Mouse (Mus musculus): Measurements from ENCODE around the gene Nectin1.

Gene Nectin1

DNA sequence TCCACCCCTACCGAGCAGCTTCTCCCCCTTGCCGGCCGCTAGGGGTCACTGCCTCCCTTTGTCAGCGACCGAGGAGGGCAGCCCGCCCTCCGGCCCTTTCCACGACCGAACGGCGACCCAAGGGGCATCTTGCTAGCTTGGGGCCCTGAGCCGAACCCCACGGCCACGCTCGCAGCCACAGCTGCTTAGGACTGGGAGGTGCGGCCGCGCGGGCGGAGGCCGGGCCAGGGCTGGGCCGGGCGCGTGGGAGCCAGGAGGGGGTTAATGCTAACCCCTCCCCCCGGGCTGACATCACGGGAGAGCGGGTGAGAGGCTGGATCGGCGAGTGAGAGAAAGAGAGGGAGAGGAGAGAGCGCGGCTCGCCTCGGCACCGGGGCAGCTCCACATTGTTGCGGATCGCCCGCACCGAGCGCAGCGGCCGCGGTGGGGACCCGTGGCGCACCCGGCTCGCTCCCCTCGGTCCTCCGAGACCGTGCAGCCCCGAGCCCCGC is at the start of gene Nectin1:
Gene Nectin1 (plus strand): TSS at position 338 of the 491 bp plus-strand sequence.
- peak; percentile 94 for DNase-seq

DNA sequence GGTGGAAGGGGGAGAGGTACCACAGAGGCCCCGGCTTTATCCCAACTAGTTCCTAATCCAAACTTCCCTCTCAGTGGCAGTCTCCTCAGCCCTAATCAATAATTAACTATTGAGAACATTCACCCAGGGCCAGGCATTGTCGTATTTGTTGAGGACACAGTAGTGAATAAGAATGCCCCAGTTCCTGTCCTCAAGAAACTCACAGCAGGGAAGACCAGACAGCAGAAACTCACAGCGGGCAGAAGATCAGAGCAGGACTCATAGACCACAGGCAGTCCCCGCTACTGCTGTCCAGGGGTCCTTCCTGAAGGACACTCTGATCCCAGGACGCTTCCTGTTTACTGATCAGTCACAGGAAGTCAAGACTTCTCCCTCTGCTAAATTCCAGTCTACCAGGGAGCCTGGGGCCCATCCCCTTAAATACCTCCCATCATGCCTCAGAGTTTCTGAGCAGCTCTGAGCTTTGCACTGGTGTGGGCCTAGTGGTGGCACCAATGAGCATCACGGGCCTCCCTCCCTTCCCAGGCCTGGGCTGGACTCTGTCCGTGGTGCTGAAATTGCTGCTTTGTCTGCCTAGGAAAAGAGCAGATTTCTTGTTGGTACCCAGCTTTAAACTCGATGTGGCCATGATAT is 45.6 kb upstream of the Nectin1 start:
- peak; percentile 88 for DNase-seq

DNA sequence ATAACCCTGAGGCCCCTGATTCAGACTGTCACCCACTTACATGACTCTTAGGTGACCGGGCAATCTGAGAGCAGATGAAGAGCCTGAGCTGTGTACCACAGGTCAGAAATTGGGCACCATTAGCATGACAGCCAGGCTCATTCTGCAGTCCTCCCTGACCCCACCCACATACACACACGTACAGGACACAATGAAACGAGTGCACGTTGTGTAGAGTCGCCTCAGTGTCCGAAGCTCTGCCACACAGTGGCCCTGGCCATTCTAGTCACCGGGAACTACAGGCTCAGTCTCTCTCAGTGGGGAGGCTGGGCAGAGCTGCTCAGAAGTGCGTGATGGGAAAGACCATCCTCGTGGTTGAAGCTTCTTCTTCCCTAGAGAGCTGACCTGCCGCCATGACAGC is 44.9 kb upstream of the Nectin1 start:
- no peak for DNase-seq

DNA sequence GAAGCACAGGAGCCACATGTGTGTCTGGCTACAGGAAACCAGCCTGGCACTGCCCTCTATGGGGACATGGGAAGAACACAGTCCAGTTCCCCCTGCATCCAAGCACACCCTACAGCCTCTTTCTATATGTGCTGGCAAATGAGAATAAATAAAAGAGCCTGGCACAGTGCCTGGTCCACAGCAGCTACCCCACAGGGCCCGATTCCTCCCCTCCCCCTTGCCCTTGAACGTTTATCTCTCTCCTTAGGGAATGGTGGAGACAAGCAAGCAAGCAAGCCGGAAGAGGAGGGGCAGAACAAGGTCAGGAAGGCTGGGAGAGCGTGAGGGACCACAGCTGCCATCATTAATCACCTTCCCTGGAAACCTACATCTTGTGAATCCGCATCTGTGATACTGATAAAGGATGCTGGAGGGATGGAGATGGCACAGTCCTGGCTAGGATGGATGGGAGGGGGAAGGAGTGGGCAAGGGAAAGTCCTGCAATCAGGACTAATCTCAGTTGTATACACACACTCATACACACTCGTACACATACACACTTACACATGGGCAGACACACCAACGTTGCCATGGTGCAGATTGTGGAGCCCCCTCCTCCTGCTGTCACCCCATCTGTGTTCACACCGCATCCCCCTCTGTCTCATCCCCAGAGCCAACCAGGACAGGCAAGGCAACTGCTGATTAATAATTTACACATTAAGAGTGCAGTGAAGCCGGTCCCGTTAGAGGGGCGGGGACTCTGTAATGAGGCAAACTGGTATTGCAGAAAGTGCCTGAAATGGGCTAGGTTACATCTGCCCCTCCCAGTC is 44.2 kb upstream of the Nectin1 start:
- no peak for DNase-seq

DNA sequence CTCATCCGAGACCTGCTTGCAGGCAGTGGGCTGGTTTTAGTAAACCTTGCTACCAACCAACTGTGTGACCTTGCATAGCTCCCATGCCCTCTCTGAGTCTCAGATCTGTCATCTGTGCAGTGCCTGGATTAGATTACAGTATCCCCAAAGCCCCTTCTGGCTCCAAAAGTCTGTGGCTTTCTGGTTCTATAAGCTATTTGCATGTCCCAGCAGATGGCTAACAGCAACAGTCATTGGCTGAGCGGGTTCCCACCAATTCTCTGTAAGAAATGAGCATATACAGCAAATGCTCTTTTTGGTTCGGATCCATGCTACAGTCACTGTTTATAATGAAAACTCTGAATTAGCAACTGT is 43.6 kb upstream of the Nectin1 start:
- DNase-seq, result no peak

DNA sequence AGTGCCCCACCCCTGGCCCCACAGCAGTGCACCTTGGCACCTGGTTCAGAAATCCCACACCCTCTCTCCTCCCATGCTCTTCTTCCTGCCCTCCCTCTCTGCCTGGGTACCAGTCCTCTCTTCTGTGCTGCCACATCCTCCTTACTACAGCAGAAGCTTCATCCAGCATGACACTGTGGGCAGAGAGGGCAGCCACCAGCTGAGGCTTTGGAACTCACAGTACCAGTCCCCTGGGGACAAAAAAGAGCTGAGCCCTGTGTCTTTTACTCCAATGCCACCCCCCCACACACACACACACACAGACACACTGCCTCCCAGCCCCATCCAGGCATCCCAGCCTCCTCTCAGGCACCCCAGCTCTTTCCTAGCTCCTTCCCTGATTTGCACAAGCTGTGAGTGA is 42.0 kb upstream of the Nectin1 start:
- DNase-seq, result no peak

DNA sequence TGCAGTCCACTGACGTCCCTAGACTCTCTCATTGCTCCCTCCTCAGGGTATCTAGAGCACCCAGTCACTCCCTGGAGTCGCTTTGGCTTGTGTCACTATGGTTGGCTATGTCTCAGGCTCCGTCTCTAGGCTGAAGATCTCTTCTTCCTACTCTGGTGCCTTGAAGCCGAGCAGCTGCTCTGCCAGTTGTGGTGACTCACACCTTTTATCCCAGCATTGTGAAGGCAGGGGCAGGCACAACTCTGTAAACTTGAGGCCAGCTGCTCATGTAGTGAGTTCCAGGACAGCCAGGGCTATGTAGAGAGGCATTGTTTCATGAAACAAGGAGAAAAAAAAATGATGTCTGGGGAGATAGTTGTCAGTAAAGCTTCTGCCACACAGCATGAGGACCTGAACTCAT is 36.2 kb upstream of the Nectin1 start:
- no peak for DNase-seq

DNA sequence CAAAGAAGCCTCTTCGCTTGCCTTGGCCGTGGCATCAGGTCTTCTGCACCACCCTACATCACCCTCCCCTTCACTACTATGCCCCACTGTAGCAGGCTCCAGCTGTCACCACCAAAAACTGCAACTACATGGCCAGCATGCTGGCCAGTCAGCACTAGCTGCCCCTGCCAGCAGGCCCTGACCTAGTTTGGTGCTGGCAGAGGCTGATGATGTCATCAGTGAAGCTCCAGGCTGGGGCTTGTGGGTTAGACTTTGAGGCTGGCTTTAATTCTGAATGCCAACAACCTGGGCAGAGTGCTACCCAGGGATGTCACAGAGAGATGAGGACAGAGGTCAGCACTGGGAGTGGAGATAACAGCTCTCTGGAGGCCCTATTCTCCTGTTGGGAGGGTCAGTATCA is 35.1 kb upstream of the Nectin1 start:
- no peak for DNase-seq

DNA sequence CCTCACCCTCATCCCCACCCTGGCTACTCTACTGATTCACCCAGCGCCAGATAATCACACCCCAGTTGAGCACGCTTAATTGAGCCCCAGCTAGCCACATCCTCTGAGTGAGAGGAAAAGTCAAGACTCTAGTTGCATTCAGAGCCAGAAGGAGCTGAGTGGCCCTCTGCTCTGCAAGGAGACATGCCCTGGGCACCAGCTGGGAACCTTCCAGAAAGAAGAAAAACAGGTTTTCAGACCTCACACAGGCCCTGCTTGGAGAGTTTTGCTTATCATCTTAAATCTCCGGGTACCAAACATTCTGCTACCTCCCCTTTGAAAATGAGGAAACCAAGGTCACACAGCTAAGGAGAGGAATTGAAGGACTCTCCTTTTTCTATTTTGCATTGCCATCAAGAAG is 30.4 kb upstream of the Nectin1 start:
- DNase-seq, result no peak

DNA sequence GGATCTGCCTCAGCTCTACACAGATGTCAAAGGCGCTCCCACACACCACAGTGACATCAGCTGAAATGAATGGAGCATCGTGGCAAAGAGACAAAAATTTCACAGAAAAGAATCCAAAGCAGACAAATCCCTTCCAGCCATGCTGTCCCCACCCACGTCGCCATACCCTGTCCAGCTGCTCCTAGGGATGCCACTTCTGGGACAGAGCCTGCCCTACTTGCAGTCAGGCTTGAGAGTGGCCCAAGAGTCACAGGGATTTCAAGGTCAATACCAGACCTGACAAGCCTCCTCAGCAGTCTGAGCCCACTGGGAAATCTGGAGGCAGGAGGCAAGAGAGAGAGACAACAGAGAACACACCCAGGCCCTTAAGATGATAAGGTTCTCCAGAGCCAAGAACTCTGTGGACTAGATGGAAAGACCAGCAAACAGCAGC is 24.4 kb upstream of the Nectin1 start:
- peak; percentile 44 for DNase-seq

DNA sequence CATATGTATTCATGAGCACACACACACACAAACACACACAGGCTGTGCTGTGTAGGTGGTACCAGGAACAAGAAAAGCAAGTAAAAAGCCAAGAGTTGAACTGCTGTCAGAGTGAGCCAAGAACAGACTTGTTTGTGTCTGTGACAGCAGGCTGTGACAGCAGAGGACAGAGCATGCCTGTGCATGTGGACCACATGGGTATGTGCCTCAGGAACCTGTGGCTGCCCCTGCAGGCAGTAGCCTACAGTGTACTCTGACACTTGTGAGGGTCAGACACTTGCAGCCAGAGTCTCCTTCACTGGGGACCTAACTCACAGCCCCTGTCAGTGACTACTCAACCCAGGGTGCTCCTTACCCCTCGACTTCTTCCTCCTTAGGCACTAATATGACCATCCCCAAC is 23.7 kb upstream of the Nectin1 start:
- no peak for DNase-seq

DNA sequence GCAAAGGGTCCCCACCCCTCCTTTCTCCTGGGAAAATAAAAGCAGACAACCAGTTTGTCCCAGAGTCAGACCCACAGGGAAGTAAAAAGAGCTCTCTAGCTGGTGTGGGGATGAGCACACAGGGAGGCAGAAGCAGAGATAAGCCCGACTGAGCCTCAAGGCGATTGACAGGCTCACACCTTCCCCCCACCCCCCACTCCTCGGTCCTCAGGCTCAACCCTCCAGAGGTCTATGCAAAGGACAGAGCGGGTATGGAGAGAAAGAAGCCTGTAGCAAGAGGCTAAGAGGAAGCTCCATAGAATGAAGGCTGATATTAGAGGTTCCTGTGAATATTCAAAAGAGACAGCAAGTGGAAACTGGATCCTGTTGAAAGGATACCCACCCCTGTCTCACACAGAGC is 19.7 kb upstream of the Nectin1 start:
- no peak for DNase-seq

DNA sequence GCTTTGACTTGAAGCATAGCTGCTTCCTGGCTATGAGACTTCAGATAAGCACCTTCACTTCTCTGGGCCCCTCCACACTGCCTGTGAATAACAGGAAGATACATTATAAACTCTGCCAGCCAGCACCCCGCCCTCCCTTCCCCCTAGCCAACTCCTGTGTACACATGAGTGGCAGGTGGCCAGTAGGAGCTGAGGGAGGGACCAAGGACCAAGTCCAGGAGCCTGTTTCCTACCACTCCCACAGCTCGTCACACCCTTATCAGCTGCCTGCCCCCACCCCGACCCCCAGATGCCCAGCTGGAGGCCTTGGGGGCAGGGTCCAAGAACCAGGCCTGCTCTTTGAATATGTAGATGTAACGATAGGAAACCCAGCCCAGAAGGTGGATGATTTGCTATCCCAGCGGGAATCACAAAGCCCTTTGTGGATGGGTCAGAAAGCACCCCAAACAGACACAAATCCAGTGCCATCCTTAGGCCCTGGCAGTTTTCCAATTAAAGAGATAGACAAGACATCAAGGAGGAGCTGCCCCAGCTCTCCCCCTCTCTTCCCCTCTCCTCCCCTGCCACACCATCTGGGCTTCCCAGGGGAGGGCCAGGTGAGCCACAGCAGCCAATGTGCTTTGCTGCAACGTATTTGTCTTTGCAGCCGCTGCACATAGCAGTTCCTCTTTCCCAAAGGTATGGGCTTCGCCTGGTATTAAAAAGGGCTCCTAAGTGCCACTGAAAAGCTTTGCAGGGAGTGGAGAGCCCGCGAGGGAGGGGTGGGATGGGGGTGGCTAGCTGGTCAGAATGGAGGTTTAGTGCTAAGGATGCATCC is 14.1 kb upstream of the Nectin1 start:
- peak; percentile 62 for DNase-seq

DNA sequence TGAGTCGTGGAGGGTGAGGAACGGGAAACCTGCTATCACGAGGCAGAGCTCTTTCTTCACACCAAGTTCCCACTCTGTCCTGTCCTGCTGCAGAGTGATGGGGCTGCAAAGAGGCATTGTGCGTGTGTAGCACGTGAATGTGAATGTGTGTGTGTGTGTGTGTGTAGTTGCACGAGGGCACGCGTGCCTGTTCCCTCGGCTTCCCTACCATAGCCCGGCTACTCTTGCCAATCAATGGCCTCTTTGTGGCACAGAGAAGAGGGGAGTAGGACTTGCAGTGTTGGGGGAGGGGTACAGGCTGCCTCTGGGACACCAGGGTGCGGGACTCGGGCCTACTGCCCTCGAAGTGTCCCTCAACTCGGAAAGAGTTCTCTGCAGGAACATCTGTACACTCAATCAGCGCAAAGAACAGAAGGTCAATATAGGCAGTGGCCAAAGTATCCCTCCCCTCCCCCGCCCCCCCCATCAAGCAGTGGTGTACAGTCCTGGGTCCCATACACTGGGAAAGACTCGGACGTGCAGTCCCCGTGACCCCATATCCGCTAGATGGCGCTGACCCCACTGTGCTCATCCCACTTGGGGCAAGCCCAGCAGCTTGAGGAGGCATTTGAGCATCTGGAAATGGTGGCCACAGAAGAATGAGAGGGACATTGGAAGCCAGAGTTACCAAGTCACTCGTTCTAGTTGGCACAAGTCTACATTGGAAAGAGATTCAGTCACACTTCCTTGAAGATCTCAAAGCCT is 13.3 kb upstream of the Nectin1 start:
- peak; percentile 83 for DNase-seq

DNA sequence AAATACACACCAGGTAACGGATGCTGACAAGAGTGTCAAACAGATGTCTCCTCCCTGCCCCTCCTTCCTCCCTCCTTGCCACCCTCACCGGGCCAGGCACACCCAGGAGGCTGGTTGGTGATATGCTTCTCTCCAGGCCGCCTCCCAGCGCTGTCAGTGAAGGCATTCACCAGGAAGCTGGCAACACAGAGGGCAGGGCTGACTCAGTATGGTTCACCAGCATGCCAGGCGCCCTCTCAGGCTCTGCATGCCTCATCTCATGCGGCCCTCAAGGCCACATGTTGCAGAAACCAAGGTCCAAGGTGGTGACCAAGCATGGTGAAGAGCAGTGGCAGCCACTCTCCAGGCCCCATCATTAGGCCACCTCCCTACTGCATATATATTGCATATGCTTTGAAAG is 11.9 kb upstream of the Nectin1 start:
- no peak for DNase-seq

DNA sequence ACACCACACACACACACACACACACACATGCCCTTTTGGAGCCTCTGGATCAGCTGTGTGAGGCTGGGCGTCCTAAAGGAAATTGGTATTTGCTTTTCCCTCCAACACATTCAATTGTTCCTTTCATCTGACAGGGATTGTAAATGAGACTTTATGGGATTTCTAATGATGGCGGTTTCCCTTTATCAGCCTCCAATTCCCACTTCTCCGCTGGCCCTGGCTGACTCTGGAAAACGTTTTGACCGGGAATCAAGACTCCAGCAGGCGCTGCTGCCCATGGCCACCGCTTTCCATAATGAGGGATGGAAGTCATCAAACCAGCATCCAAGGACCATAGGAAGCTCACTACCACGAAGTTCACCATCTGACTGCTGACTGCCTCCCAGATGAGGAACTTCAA is 11.1 kb upstream of the Nectin1 start:
- no peak for DNase-seq

DNA sequence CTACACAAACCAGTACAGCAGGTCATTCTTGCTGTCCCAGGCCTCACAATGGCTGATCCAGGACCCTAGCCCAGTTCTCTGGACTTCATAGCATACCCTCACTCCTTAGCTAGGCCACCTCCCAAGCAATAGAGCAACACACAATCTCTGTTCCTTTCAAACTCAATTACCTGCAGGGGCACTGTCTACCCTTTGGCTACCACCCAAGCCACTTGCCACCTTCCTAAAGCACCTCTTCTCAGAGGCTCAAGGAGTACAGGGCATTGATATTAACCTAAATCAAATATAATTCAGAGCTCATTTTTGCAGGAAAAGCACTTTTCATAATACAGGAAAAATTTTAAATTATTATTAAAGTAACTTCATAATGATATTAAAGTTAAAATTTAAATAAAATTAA is 8.8 kb upstream of the Nectin1 start:
- DNase-seq, result no peak

DNA sequence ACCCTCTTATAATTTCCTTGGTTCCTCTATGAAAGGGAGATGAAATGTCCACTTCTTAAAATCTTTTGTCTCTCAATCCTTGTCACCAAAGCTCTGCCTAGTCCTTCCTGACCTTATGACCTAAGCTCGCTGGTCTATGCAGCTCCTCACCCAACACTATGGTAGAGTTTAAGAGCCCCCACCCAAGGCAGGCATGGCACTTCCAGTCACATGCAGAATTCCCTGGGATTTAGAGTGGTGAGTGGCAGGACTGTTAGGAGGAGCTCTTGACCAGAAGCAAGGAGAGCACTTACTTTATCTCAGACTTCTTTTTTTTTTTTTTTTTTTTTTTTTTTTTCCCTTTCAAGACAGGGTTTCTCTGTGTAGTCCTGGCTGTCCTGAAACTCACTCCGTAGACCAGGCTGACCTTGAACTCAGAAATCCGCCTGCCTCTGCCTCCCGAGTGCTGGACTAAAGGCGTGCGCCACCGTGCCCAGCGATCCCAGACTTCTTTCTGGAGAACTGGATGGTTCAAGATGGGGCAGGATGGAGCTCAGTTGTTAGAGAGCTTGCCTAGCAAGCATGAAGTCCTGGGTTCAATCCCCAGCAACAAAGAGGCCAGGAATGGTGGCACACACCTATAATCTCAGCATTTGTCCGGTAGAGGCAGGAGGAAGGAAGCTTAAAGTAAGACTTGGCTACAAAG is 7.6 kb upstream of the Nectin1 start:
- DNase-seq, result no peak

DNA sequence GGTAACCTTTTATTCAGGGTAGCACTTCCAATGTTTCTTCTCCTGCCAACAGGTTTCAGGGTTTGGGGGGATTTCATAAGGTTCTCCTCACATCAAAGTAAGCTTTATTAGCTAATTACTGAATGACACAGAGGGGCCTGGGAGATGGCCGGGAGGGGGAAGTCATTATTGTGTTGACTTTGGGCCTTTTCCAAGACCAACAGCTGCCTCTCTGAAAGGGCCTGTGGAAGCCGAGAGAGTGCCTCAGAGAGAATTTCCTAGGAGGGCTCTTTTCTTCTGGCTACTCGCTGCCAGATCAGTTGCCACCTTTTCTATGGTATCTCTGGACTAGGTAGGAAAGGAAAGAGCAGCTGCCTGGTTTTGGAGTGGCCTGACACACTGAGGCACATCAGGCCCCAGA is 6.5 kb upstream of the Nectin1 start:
- peak; percentile 69 for DNase-seq

DNA sequence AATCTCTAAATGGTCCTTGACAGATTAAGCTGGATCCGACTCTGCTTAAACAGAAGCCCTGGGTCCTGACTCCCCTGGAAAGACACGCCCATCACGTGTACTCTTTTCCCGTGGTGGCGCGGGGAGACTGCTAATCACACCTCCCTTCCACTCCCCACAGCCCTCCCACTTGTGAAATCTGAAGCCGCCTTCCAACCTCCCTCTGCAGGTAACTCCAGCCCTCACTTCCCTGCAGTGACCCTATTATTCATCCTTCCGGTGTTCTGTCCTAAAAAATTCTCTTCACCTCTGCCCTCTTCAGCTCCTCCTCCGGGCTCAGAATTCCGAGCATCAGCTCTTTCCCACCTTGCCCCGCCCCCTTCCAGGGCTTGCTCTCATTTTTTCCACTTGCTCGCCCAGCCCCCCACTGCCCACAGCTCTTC is 5.9 kb upstream of the Nectin1 start:
- DNase-seq, result peak; percentile 56

DNA sequence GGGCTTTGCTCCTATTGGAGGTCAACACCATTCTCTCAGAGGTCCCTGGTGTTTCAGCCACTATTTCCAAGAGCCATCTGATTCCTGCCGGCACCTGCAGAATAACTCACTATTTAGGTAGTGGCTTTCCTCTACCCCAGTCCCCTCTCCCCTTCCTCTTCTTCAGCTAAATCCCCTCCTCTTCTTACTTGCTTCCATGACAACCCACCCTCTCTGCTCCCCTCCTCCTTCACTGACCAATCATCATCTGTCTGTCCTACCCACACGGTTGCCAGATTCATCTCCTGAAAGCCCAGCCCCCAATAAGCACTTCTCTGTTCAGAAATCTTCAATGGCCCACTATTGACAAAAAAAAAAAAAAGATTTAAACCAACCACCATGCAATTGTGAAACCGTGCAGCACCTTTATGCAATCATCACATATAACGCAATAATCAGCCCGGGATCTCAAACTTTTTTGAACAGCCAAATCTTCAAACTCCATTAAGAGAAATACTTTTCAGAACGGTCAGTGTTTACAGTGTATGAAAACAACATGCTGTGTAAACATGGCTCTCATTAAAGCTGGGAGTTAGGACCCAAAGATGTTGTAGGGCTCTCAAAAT is 5.2 kb upstream of the Nectin1 start:
- no peak for DNase-seq

DNA sequence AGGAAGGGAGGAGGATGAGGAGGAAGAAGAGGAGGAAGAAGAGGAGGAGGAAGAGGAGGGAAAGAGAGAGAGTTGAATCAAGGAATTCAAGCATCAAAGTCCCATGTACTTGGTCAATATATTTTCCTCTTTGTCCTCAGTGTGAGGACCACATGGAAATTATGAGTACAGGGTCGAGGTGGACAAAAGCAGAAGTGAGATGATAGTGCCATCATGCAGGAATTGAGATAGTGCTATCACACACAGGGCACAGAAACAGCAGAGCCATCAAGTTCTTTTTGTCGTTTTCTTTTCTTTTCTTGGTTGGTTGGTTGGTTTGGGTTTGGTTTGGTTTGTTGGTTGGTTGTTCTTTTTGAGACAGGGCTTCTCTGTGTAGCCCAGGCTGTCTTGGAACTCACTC is 2.5 kb upstream of the Nectin1 start:
- no peak for DNase-seq

Measured in kidney, postnatal 10 days (tissue).